Mouse (Mus musculus) MEL-GATA-1-ER (cell line): ENCODE measurements around the gene Synj2.

Experiments used
- DNase-seq: peaks from one replicate; pipeline ENCODE4 v3.0.0-alpha.2; 2012; ENCODE audit warnings: low read depth; ENCODE audit errors: extremely low read depth

Gene Synj2

GRCm38 (mm10) chr17:5941230-5942043 lies at the start of gene Synj2:
Gene Synj2, plus strand, starts transcription at chr17:5941280.
- peak; percentile 17 for DNase-seq

DNA sequence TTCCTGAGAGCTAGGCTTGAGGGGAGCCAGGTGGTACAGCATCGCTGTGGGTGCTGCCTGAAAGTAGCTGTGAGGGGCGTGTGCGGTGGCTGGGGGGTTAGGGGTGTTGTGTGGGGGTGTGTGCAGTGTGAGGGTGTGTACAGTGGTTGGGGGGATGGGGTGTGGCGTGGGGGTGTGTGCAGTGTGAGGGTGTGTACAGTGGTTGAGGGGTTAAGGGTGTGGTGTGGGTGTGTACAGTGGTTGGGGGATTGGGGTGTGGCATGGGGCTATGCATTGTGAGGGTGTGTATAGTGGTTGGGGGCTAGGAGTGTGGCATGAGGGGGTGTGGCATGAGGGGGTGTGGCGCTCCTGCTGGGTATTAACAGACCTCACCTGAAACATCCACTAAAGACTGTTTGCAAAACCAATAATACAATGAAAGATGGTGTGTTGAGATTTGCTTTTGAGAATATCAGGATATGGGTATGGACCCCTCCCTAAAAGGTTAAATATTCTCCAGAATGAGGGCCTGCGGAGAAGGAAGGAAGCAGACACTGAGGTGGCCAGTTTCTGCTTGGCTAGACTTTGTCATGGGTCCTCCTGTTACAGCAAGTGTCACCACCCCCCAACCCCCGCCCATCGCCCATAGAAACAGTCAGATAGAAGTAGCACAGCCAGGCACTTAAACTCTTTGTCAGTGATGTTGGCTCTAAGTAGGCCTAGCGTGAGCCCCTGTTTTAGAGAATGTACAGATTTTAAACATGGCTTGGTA lies 49.0 kb upstream of the Synj2 start:
- no peak for DNase-seq

- peak; percentile 12 for DNase-seq
These were observed 48.0 kb upstream of the Synj2 start for GRCm38 (mm10) chr17:5893092-5893491.

DNA sequence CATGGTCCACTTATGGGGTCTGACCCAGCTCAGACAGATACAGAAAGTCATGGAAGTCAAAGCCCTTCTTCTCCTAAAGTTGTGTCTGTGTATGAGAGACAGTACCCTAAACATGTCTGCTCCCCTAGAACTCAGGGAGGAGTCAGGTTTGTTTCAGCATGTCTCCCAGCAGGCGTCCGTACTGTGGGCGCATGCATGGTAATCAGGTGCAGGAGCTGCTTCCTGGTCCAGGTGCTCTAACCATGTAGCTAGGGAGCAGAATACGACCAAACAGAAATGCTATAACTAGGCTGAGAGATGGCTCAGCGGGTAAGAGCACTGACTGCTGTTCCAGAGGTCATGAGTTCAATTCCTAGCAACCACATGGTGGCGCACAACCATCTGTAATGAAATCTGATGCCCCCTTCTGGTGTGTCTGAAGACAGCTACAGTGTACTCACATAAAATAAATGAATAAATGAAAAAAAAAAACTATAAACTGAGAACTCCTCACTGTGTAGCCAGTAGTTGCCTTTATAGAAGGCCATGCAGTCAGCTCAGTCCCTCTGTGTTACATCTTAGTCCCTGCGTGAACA lies 47.4 kb upstream of the Synj2 start:
- no peak for DNase-seq

DNA sequence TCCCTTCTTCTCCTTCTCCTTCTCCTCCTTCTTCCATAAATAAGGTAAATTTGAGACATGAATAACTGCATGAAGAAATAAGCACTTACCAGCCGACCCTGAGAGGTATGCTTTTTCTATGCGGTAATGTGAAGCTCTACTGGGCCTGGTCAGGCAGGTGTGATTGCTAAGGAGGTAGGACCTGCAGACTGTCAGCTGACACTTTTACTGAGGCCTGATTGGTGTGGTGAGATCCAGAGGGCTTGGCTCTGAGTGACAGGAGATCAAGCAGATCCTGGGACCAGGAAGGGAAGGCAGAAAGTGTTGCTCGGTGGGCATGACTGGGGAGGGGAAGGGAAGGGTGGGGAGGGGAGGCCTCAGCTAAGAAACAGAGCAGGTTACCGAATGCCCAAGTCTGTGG lies 45.0 kb upstream of the Synj2 start:
- DNase-seq, result no peak

DNA sequence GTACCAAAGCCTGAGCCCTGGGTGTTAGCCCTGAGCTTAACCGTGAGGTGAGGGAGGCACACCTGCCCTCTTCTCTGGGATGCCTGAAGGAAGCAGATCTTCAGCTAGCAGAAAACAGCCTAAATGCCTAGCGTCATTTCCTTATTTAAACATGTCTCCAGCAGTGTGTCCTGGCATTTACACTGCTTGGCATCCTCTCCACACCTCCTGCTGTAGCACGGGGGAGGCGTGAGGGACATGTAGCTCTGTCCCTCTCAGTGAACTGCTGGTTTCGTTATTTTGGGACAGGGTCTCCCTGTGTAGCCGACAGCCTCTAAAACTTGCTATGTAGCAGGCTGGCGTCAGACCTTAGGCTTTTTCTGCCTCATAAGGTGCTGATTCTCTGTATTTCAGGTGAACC lies 44.5 kb upstream of the Synj2 start:
- no peak for DNase-seq

- DNase-seq, result no peak
These were observed 43.5 kb upstream of the Synj2 start for GRCm38 (mm10) chr17:5897326-5898200.

GRCm38 (mm10) chr17:5899251-5899650 lies 41.8 kb upstream of the Synj2 start:
- DNase-seq, result no peak

GRCm38 (mm10) chr17:5901381-5901780 lies 39.7 kb upstream of the Synj2 start:
- DNase-seq, result no peak

GRCm38 (mm10) chr17:5903630-5904301 lies 37.3 kb upstream of the Synj2 start:
- DNase-seq, result no peak

DNA sequence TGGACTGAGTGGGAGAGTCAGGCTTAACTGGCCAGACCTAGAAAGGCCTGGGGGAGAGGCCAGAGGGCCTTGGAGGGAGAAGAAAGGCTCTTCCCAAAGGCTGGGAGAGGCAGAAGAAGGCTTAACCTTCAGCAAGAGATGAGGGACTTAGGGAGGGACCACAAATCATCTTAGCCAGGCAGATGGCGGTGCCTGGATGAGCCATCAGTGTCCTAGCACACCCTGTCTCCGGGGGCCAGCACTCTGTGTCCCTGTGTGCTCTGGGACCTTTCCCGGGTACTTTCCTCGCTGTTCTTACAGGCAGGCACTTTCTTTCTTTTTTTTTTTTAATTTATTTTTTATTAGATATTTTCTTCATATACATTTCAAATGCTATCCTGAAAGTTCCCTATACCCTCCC lies 31.4 kb upstream of the Synj2 start:
- DNase-seq, result no peak

GRCm38 (mm10) chr17:5911591-5911990 lies 29.5 kb upstream of the Synj2 start:
- DNase-seq, result no peak

GRCm38 (mm10) chr17:5912797-5913196 lies 28.3 kb upstream of the Synj2 start:
- no peak for DNase-seq

DNA sequence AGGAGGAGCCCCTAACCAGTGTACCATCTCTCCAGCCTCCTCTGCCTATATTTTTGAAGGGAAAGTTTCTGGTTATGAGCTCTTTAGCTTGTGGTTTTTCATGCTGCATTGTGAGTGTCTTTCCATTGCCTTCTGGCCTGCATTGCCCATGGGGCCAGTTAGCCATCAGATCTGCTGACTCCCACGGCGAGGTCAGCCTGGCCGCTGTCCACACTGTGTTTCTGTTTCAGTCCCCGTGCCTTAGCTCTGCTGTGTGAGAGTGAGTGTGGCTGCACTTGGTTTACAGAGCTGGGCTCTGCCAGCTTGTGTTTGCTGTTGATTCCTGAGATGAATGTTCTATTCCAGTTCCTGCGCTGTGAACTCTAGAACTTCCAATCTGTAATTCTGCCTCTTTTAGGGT lies 26.9 kb upstream of the Synj2 start:
- no peak for DNase-seq

- no peak for DNase-seq
These were observed 19.1 kb upstream of the Synj2 start for GRCm38 (mm10) chr17:5921954-5922353.

DNA sequence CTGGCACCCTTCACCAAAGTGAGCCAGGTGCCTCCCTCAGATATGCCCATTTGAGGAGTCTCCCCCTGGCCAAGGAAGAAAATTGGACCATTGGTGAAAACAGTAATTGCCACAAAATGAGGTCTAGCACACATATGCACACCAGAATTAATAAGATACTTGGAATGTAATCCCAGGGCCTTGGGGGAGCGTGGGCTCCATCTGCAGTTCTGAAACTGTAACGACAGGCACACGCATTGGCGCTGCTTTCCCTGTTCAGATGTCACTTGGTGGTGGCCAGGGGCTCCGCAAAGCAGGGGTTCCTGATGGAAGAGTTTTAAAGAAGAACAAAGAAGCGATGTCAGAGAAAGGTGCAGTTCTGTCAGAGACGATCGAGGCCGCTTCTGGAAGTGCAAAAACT lies 17.8 kb upstream of the Synj2 start:
- DNase-seq, result no peak

DNA sequence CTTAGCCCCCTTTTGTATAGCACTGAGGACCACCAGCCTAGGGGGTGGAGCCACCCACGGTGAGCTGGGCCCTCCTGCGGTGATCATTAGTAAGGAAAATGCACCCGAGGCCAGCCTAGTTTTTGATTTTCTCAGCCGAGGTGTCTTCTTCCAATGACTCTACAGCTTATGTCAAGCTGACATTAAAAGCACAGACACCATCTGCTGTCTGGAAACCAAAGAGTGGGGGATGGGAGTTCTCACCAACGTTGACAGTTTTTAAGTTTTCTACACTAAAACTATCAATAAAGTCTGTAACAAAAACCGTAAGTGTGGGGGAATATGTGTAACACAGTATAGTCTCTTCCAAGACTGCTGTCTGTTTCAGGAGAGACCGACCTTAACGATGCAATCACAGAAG lies 16.8 kb upstream of the Synj2 start:
- no peak for DNase-seq

- no peak for DNase-seq
These were observed 14.4 kb upstream of the Synj2 start for GRCm38 (mm10) chr17:5926710-5927109.

DNA sequence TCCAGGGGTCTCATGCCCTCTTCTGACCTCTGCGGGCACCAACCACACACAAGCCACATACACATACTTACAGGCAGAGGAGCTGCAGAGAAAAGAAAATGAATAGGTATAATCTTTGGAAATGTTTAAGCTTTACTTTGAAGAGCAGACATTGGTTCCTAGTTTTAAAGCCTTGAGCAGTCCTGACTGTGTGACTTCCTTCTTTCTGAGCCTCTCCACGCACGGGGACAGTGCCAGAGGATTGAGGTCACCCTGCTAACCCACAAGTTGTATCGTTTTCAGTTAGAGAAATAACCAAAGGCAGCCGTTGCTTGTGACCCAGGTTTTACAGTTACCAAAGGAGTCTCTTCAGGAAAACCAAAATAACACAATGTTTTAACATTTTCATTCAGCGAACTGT lies 12.0 kb upstream of the Synj2 start:
- no peak for DNase-seq

DNA sequence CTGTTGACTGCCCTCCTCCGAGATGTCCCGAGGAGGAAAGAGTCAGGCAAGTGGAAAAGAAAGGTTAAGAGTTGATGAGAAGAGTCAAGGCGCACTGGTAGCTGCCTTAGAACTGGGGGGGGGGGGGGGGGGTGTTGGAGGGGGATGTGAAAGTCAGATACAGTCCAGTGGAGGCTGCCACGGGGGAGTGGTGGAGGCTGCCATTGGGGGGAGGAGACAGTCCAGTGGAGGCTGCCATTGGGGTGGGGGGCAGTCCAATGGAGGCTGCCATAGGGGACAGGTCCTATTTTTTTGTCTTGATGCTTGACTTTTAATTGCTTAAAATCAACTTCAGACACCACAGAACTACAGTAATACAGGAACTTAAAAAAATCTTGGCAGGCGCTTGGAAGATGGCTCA lies 8.9 kb upstream of the Synj2 start:
- no peak for DNase-seq
